ENCODE assay signal across 12 mouse cellular contexts in genomic region chr9:41806289-41806621, GRCm38 (mm10).
DNase-seq lines count a peak whose midpoint lies in the region; ATAC-seq lines count a peak whose summit lies in the region.
"Had no signal": no experiment of that assay in that cellular context is flagged by ENCODE, and none has a peak within 500 bp of the region (broad histone marks: within the 10 kb centered on the region; RNA-seq: fewer than 3 reads in every experiment).

No protein-coding gene starts in this region.

- DNase-seq in heart, postnatal 14 days: no peak
- no peak for DNase-seq in embryonic facial prominence, embryonic 11.5 days (ENCODE audit: low spot score)
- no peak for DNase-seq in B cell, adult 2 months
- no peak for DNase-seq in right cerebral cortex, adult 2 months (ENCODE audit: low spot score in 2 of 2)
- DNase-seq: kidney, adult 11 months; left cerebral cortex, postnatal 4 days had no signal

- intact Hi-C loops in heart, postnatal 14 days (cut with DNase I): no loop called here

- H3K4me1 ChIP-seq in heart, embryonic 12.5 days (replicated peaks): peaks cover 24% of the 10 kb centered on the region
- peaks cover 3% of the 10 kb centered on the region; the same call in 1 of the 2 replicates for H3K4me1 ChIP-seq in embryonic facial prominence, embryonic 11.5 days (ENCODE audit: control insufficient read depth, insufficient read depth, low read length)
- peaks cover 23% of the 10 kb centered on the region for H3K4me1 ChIP-seq in forebrain, embryonic 16.5 days (replicated peaks; ENCODE audit: control insufficient read depth, insufficient read depth, low read length)
- H3K4me1 ChIP-seq in limb, embryonic 15.5 days: peaks cover 34% of the 10 kb centered on the region

- no peaks in the 10 kb centered on the region for H3K36me3 ChIP-seq in heart, embryonic 12.5 days
- no peaks in the 10 kb centered on the region for H3K36me3 ChIP-seq in embryonic facial prominence, embryonic 11.5 days (replicated peaks; ENCODE audit: control insufficient read depth, insufficient read depth, low read depth, low read length)
- no peaks in the 10 kb centered on the region for H3K36me3 ChIP-seq in forebrain, embryonic 16.5 days (ENCODE audit: control insufficient read depth, insufficient read depth)
- H3K36me3 ChIP-seq in limb, embryonic 15.5 days: no peaks in the 10 kb centered on the region

- no peak overlapping the region for H3K4me3 ChIP-seq in heart, embryonic 12.5 days
- H3K4me3 ChIP-seq in embryonic facial prominence, embryonic 11.5 days (ENCODE audit: low read depth, low read length): no peak overlapping the region
- peak overlapping the region; percentile 24; the same call in 1 of the 2 replicates for H3K4me3 ChIP-seq in forebrain, embryonic 16.5 days (replicated peaks; ENCODE audit: low read length)
- H3K4me3 ChIP-seq in limb, embryonic 15.5 days: no peak overlapping the region
- H3K4me3 ChIP-seq: myocyte had no signal

- H3K4me2 ChIP-seq in heart, embryonic 12.5 days: no peak overlapping the region
- peak overlapping the region; percentile 14 for H3K4me2 ChIP-seq in embryonic facial prominence, embryonic 11.5 days (ENCODE audit: low read depth, low read length)
- H3K4me2 ChIP-seq in forebrain, embryonic 16.5 days (ENCODE audit: low read length): peak overlapping the region; percentile 44
- no peak overlapping the region for H3K4me2 ChIP-seq in limb, embryonic 15.5 days

- peak overlapping the region; percentile 16; the same call in 1 of the 2 replicates for H3K27ac ChIP-seq in heart, embryonic 12.5 days (ENCODE audit: poor library complexity, severe bottlenecking)
- H3K27ac ChIP-seq in embryonic facial prominence, embryonic 11.5 days (replicated peaks; ENCODE audit: low read depth, low read length): peak overlapping the region; percentile 95
- peak overlapping the region; percentile 70 for H3K27ac ChIP-seq in forebrain, embryonic 16.5 days (ENCODE audit: low read length)
- peak overlapping the region; percentile 85 for H3K27ac ChIP-seq in limb, embryonic 15.5 days

- no peaks in the 10 kb centered on the region for H3K27me3 ChIP-seq in heart, embryonic 12.5 days (replicated peaks)
- no peaks in the 10 kb centered on the region for H3K27me3 ChIP-seq in embryonic facial prominence, embryonic 11.5 days (ENCODE audit: control insufficient read depth, insufficient read depth, low read length)
- no peaks in the 10 kb centered on the region for H3K27me3 ChIP-seq in forebrain, embryonic 16.5 days (replicated peaks; ENCODE audit: control insufficient read depth, insufficient read depth, low read length)
- no peaks in the 10 kb centered on the region for H3K27me3 ChIP-seq in limb, embryonic 15.5 days

- whole genome bisulfite sequencing in heart, embryonic 12.5 days: 77% methylated on average over 5 of the region's 5 CpGs
- 63% methylated on average over 5 of the region's 5 CpGs for WGBS in embryonic facial prominence, embryonic 11.5 days
- WGBS in forebrain, embryonic 16.5 days: 84% methylated on average over 5 of the region's 5 CpGs
- WGBS in limb, embryonic 15.5 days: 82% methylated on average over 5 of the region's 5 CpGs

- ATAC-seq in heart, embryonic 12.5 days (ENCODE audit: insufficient number of reproducible peaks, low FRiP score): no peak
- ATAC-seq in embryonic facial prominence, embryonic 11.5 days (replicated peaks; ENCODE audit: insufficient number of reproducible peaks, low FRiP score, low TSS enrichment, low read depth): no peak
- no peak for ATAC-seq in forebrain, embryonic 16.5 days
- ATAC-seq in limb, embryonic 15.5 days (ENCODE audit: insufficient number of reproducible peaks, low FRiP score, low TSS enrichment, low read depth): no peak
- ATAC-seq in megakaryocyte, adult 5-6 weeks (ENCODE audit: poor library complexity, severe bottlenecking): no peak
- ATAC-seq: activated CD4-positive, CD25-positive, alpha-beta regulatory T cell, adult 4 months had no signal

- no peak overlapping the region for H3K9ac ChIP-seq in heart, embryonic 12.5 days
- peak overlapping the region; percentile 40; the same call in 1 of the 2 replicates for H3K9ac ChIP-seq in embryonic facial prominence, embryonic 11.5 days (replicated peaks; ENCODE audit: low read length)
- H3K9ac ChIP-seq in forebrain, embryonic 16.5 days (replicated peaks; ENCODE audit: low read depth, low read length): no peak overlapping the region
- H3K9ac ChIP-seq in limb, embryonic 15.5 days: no peak overlapping the region

- H3K9me3 ChIP-seq in heart, embryonic 12.5 days (replicated peaks): no peaks in the 10 kb centered on the region
- no peaks in the 10 kb centered on the region for H3K9me3 ChIP-seq in embryonic facial prominence, embryonic 11.5 days (replicated peaks; ENCODE audit: control insufficient read depth, low read length)
- no peaks in the 10 kb centered on the region for H3K9me3 ChIP-seq in forebrain, embryonic 16.5 days (ENCODE audit: control insufficient read depth, low read length)
- no peaks in the 10 kb centered on the region for H3K9me3 ChIP-seq in limb, embryonic 15.5 days

Comparison
In these comparisons a context has a peak if more than half of its experiments do, and no peak if none do; other contexts are left out.
1. H3K27ac ChIP-seq: peak in every context shown above with its lines; median percentile 95 in embryonic facial prominence, embryonic 11.5 days; 85 in limb, embryonic 15.5 days; 70 in forebrain, embryonic 16.5 days; 16 in heart, embryonic 12.5 days.
2. H3K4me2 ChIP-seq: peak in embryonic facial prominence, embryonic 11.5 days (single experiment) and forebrain, embryonic 16.5 days (single experiment); none in heart, embryonic 12.5 days (single experiment) and limb, embryonic 15.5 days (single experiment).